Mouse (Mus musculus) urinary bladder, postnatal 25 days (tissue): ENCODE results near the gene Gpr15.

Source experiments
- DNase-seq: peaks from one replicate; pipeline ENCODE4 v3.0.0; 2022; ENCODE audit warnings: low spot score

The Gpr15 gene

DNA sequence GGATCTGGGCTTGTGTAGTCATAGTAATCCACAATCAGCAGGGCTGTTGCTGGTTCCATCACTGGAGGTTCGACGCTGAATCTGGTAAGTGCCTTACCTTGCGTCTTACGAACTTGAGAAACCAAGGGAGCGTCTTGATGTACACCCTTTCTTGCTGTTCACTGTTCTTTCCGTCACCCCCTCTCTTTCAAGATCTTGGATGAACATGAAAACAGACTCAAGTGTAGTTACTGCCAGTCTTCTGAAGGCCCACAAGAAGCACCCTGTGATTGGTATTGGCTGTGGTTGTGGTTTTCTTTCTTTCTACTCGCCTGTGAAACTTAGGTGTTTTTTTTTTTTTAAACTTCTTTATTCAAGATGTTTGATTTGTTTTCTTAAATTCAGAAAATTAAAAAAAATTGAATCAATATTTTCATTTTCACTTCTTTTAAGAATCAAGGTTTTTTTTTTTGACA is at the start of gene Gpr15:
Gene Gpr15, minus strand, starts transcription at position 405 of the 455 bp plus-strand sequence.
- DNase-seq = no peak

DNA sequence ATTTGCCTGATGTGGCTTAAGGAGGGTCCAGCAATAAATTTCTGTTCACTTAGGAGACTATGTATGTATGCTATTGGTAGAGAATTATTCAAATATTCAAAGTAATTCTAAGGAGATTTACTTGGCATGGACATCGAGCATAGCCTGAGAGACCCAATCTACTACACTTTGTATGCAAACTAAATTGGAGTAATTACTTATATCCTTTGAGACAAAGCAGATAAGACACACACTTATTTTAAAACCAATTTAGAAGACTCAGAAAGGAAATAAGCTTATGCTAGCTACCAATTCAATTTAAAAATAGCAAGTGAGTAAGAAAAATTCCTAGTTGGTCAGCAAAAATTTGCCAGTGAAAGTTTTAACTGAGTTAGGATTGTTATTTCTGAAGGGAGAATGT is 44.2 kb upstream of the Gpr15 start, which contains the start of gene Olfr172:
Gene Olfr172, minus strand, starts transcription at position 101 of the 400 bp plus-strand sequence.
- no peak for DNase-seq

DNA sequence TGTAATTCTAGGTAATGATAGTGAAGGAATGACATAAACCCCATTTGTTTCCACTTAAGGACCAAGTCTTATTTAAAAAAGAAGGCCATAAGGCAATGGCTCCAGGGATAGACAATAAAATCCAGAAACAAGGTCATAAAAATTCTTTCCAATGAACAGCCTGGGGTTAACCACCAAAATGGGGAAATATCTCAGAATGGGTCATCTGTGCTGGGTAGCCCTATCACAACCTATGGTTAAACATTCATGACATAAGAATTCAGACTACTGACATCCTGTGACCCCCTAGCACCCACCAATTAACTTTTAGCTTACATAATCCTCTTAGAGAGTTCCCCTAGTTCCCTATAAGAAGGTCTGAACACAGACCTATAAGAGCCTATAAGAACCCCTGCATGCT is 37.3 kb upstream of the Gpr15 start:
- no peak for DNase-seq

DNA sequence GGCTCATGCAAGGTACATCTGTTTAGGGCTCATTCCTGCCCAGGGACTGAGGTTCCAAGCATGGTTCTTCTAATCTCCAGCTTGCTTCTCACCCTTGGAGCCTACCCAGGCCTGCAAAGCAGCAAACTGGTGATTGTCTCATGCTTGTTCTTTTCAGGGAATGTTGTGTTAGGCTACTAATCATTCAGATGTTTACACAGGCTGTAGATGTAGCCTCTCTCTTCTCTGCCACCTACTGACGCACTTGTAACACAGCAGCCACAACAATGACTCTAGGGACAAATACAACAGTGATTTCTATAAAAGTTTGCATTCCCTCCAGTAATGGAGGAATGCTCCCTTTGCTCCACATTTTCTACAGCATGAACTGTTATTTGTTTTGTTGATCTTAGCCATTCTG is 32.4 kb upstream of the Gpr15 start:
- no peak for DNase-seq

DNA sequence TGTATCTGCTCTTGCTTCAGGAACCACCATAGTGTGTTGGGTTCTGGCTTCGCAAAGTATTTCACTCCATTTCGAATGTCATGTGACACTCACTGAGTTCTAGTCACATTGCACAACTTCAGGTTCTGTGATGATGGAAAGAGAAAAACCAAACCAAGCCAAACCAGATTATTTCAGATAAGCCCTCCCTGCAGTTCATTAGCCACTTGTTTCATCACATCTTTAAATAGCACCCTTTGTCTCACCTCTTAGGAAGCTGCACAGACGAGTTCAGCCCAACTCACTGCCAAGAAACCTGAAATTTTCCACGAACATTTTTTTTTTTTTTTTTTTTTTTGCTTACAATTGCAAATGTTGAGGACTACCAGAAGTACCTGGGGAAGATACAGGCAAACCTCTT is 27.8 kb upstream of the Gpr15 start:
- DNase-seq = no peak

DNA sequence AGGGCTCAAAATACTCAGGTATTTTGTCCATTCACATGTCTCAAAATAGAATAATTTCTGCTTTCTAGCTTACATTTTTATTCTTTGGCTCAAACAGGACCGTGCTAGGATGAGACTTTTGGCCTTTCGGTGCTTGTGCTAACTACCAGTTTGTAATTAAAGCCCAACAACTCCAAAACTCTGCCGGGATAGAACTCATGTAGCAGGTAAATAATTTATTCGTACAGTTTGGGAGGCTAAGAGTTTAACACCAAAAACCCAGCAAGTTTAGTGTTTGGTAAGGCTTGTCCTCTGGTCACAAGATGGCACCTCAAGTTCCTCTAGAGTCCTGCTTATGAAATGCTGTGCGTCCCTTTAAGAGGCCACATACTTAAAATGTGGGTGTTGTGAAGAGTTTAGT is 21.9 kb upstream of the Gpr15 start:
- DNase-seq = no peak

DNA sequence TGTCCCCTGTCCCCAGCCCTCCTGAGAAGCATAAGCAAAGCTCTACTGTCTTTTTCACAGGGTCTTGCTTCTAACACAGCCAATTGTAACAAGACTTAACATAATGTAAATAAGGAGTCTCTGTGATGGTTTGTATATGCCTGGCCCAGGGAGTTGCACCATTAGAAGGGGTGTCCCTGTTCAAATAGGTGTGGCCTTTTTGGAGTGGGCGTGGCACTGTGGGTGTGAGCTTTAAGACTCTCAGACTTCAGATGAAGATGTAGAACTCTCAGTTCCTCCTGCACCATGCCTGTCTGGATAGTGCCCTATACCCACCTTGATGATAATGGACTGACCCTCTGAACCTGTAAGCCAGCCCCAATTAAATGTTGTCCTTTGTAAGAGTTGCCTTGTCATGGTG is 19.9 kb upstream of the Gpr15 start:
- no peak for DNase-seq

DNA sequence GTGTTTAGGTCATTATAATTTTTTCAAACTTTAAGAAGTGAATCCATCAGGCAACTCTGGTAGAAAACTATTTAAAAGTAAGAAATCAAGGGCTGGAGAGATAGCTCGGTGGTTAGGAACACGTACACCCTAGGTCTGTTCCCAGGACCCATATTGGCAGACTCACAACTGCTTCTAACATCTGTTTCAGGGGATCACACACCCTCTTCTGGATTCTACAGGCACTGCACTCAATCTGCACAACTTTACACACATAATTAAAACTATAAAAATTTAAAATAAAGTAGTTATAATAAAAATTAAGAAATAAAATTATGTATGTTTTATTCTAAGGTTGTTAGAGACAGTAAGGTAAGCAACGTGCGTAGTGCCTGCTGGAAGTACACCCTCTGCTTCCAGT is 19.3 kb upstream of the Gpr15 start:
- DNase-seq = no peak

DNA sequence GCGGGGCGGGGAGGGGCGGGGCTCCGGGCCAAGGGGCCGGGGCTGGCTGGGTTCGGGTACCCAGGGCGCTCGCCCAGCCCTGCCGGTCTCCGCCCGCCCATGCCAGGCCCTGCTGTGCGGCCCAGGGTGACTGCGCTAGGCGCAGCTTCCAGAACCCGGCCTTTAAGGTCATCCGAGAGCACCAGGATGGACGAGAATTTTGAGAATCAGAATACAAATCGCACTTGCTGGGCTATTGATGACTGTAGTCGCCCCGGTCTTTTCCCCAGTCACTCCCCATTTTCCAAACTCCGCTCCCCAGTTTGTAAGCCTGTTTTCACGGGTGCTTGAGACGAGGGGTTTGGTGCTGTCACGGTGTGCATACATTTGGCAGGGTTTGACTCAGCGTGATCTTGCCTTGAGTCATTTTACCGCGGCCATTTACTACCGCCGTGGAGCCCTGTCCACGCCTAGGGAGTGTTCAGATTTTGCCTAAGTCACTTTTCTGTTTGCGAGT is 9.4 kb upstream of the Gpr15 start:
- peak; percentile 42 for DNase-seq

DNA sequence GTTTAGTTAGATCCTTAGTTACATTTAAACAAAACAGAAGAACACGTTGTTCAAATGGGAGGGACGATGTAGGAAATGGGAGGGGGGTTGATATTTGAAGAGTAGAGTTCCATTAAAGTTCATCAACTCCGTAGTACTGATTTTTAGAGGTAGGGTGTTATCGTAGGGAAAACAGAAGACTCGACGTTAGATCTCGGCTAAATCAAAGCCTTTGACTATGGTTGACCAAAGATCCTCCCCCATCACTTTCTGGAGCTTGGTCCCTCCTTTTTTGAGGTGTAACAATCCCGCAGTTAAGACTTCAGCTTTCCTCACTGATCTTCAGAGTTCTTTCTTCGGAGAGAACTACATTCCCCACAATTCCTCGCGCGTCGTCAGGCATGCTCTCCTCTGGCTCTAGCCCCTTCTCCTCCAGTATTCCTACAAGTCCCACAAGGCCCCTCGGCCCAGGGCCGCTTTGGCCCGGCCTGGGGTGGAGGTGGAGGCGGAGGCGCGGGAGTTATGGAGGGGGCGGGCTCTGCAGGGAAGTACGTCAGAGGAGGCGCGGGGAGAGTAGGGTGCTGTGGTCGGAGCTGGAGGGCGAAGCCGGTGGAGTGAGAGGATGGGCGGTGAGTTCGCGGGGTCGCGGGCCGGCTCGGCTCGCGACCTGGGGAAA is 8.7 kb upstream of the Gpr15 start, which contains the start of gene Cldnd1:
Gene Cldnd1, plus strand, starts transcription at position 434 of the 655 bp plus-strand sequence.
- peak; percentile 87 for DNase-seq

DNA sequence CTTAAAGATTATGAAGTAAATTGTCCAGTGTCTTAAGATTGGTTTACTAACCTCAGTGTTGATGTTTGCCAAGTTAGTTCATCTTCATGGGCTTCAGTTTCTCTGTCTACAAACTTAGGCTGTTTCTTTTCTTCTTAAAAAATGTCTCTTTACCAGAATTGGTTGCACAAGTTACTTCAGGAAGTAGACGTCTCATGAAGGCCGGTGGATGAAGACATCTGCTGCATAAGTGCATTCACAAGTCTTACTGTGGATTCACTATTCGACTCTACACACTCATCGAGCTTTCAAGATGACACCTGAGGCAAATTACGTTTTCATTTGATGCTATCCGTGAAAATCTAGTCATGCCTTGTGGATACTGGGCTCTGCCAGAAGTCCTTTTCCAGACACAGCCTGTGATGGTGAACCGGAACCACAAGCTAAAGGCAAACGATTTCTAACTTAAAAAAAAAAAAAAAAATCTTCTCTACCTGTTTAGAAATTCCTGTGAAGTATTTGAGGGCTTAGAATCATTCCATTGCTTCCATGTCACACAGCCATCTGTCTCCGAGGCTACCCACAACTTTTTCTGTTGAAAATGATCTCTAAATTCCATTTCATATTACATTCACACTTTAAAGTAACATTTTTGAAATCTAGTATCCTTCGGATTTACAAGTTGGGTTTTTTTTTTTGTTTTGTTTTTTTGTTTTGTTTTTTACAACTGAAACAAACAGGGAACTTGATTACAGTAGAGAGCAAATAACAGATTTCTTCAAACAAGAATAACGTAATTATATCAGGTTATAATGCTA is 8.0 kb upstream of the Gpr15 start:
- DNase-seq = no peak

DNA sequence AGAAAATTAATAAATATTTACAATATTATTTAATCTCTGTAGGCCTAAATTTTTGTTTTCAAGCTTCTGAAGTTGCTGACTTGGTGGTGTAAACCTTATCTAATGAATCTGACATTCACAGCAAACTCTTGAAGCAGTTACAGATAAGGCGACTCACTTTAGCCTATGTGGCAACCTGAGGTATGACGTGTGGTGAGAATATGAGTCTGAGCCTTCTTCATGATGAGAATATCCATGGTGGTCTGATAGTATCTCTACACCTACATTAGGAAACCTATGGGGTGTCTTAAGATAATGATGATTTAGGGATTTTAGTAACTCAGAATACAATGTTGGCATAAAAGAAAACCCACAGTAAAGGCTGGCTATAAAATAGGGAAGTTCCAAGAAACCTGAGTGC is 3.4 kb upstream of the Gpr15 start:
- no peak for DNase-seq

DNA sequence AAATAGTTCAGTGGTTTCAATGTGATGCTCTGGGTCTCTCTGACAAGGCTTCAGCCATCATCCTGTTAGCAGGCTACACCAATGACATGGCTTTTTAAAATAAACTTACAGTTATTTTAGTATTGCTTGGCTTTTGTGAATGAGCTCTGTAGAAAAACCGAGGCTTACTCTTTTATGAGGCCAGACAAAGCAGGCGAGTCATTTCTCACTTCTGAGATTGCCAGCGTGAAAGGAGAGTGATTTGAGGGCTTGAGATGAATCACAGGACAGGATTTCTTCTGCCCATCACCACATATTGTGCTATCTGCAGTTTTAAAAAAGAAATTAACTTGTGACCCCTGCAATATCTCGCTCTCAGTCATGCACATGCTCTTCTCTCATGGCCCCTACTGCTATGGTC is 3.9 kb downstream of the Gpr15 start:
- no peak for DNase-seq

DNA sequence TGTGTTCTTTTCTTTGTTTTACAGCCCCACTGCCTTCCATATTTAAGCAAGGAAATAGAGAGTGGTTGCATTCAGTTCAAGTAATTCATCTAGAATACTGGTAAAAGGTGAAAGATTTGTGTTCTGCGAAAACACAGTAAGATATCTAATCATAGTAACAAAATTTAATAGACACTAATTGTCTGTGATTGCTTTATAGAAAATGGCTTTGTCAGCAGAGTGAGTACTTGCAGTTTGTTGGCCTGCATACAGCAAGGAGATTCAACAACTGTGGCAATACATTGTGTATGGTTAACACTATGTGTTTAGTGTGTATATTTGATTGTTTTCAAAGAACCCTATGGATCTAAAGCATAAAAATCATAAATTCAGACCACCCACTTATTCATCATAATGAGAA is 5.7 kb downstream of the Gpr15 start:
- no peak for DNase-seq

DNA sequence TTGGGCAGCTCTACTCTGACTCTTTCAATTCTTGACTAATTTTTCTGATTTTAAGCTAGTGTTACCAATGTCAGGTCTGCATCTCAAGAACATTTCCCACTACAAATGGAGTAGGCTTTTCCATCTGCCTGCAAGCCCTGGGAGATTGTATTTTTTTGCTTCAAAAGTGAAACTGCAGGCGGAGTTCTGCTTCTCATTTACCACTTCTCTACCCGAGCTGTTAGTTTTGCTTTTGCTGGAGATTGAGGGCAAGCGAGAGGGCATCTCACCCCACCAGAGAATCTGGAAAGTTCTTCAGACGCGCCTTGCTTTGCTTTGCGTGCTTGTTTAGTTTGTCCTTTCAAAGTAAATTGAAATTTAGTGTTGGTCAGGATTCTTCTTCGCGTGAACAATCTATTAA is 6.6 kb downstream of the Gpr15 start:
- DNase-seq = no peak

DNA sequence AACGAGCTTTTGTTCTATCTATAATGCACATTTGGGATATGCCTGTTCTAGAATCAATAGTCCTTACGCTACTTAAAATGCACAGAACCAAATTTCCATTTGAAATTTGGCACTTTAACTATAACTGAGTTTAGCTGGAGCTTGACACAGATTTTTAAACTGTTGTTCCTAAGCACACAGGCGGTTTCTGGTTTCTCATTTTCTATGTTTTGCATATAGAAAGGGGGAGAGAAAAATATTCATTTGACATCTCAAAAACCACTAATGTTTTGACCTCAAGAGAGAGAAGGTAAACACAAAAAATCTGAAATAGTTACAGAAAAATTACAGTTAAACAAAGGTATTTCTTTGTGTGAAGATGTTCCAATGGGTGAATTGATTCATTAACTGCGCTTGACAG is 9.3 kb downstream of the Gpr15 start:
- DNase-seq = no peak

DNA sequence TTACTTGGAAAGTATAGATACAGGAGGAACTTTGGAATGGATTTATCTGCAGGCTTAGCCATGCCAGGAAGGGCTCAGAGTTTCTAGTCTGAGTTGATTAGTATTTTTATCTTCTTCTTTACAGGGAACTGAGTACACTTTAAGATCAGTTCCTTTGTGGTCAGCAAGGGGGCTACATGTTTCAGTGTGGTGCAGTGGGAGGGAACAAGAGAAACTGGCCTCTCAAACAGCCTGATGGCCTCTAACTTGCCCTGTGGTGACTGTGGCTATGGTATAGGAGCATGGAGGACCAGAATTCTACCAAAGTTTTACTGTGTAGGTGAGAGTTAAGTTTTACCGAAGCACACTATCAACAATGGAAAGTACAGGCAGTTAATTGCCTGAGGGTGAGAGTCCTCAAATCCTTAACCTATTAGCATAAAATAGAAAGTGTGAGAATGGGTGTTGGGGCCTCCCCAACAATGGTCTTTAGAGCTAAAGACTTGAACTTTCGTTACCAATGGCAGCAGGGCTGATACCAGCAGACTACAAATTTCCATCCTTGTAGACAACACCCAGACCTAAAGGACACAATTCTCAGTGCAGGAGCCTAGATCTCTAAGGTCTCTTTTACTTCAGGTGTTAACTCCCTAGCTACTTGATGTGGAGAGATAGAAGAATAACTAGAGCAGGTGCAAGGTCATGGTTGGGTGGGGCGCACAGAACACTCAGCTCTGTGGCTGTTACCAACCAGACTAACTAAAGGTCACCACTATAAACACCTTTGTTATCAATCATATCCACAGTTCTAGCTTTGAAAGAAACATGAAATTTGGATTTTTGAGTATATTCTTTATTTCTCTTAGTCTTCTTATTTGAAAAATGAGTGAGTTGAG is 10.0 kb downstream of the Gpr15 start:
- no peak for DNase-seq

DNA sequence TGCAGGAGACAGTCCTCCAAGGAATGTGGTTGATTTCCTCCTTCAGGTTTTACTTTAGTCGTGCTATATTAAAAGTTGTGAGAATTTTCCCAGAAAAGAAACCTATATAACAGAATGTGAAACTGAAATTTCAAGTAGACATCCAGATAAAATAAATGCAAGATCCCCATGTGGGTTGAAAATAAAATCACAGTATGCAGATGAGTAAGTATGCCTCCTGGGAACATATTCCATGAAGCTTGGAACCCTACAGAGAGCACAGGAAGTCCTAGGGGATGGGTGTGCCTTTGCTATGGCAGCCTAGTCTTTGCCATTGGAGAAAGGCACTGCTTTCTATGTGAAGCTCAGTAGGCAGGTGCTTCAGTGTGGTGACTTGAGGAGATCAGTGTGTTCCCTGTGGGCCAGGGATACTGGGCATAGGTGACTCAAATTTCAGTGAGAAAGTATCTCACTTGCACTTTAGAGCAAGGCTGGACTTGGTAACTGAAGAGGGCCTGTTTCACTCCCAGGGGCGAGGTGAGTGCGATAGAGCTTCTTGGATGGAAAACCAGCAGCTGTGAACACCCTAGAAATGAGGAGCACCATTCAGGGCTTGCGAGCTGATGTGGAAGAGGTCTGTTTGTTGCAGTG is 11.5 kb downstream of the Gpr15 start:
- no peak for DNase-seq

DNA sequence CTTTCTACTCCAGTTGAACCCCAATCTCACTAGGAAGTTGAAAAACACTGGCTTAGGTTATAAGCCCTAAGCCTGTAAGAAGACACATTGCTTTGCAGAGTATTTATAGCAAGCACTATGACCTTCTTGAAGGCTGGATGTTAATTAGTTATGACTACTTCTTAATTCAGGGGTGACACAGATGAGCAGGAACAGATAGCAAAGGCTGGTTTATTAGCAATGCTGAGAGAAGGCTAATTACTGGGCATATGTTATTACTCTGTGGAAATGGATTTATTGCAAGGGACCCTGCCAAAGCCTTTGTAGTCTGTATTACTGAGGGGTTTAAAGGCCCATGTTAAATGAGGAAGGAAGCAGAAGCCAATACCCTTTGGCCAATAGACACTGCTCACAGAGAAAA is 13.9 kb downstream of the Gpr15 start:
- DNase-seq = no peak

DNA sequence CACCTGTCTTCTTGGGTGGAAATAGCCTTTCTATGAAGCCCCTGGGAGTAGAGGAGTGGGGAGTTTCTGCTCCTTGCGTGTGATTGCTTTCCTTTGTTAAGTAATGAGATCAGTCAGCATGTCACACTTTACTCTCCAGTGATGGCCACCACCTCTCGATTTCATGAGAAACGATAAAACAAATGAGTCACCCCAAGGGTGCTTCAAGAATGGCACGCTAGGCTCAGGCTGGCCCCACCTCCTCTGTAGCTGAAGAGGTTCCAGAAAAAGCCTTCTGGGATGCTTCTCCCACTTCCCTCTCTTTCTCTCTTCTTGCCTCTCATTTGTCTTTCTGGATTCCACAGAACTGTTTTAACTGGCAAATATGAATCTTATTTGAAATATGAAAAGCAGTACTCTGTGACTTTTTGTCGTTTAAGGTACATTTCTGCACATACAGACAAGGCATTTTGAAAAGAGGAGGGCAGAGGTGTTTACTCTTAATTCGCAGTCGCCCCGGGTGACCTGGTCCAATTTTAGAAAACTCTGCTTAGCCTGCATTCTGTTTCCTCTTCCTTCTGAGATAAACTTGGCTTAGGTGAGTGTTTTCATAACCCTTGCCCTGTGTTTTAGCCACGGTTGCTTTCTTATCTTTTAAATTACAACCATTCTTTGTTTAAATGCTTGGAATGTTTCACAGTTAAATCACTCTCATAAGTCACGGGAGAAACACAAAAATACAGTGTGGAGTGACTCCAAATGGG is 15.3 kb downstream of the Gpr15 start:
- no peak for DNase-seq

DNA sequence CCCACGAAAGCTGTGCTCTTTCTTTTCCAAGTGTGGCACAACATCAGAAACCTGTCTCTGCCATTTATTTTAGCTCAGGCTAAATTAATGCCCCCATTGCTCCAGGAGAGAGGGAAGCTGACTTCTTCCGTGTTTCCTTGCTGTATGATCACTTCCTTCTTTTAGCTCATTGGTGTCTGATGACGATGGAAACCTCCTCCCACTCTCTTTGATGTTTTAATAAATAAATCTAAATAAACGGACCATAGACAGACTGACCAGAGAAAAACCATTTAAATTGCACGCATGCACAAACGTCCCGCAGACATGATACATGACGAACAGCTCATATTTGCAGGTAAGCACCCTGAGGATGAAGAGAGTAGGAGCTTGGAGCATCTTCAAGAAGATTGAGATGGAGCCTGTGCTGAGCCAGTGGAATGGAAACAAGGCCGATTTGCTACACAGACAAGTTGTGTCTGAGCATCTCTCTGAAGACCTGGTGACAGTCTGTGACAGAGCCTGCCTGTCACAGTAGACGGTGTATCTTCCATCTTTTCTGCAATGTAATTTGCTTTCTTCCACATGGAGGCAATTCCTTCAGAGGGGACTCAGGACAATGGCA is 16.4 kb downstream of the Gpr15 start:
- no peak for DNase-seq
